Mouse (Mus musculus) adrenal gland, postnatal 36 days (tissue): ENCODE measurements around the gene Sept9. TPM values are rescaled to one million over a fixed set of nuclear protein-coding genes. Genes with fewer than 3 reads are reported as not detected.

Source experiments
- DNase-seq, 2 experiments: peaks; one replicate each; pipeline ENCODE4 v3.0.0; 2021; ENCODE audit warnings: mixed read lengths in 1 of 2
- long read RNA-seq, 2 experiments: library from polyadenylated mRNA; stranded (forward); transcript quantifications; one replicate each; pipeline ENCODE4 v2.0.0; 2021; ENCODE audit warnings: borderline sequencing depth in 2 of 2
- total RNA-seq, 2 experiments: library from RNA; stranded (reverse); gene quantifications; 2 replicates each; pipeline ENCODE4 v1.2.3; 2021

Sept9 gene
- 100 to 1,000 TPM; 117 to 134 TPM for total RNA-seq
- long read RNA-seq, experiment 1, transcript Sept9-201 (11 exons, 3,784 nt): minor isoform, 6 of 60 reads
- long read RNA-seq, experiment 1, transcript Sept9-205 (11 exons, 3,869 nt): major isoform, 11 of 60 reads
- long read RNA-seq, experiment 1, partial matches to known transcripts: 35 of 60 reads
- long read RNA-seq, experiment 1, other reads (novel, unspliced or antisense): 2 of 60 reads
- long read RNA-seq, experiment 2, transcript Sept9-205 (11 exons, 3,869 nt): major isoform, 6 of 48 reads
- long read RNA-seq, experiment 2, transcript Sept9-201 (11 exons, 3,784 nt): minor isoform, 5 of 48 reads
- long read RNA-seq, experiment 2, partial matches to known transcripts: 14 of 48 reads
- long read RNA-seq, experiment 2, other reads (novel, unspliced or antisense): 15 of 48 reads

GRCm38 (mm10) chr11:117199282-117200175 lies at the start of gene Sept9:
TSS of gene Sept9 (plus strand) at chr11:117199661.
- peak; percentile 22 to 66 for DNase-seq

- no peak for DNase-seq
Measured at GRCm38 (mm10) chr11:117150467-117150966, 48.9 kb upstream of the Sept9 start.

GRCm38 (mm10) chr11:117151461-117151860 lies 48.0 kb upstream of the Sept9 start:
- no peak for DNase-seq

- no peak for DNase-seq
Measured at GRCm38 (mm10) chr11:117152541-117152940, 46.9 kb upstream of the Sept9 start.

GRCm38 (mm10) chr11:117153553-117153952 lies 45.9 kb upstream of the Sept9 start:
- no peak for DNase-seq

GRCm38 (mm10) chr11:117154088-117154815 lies 45.2 kb upstream of the Sept9 start:
- peak; percentile 65 to 72 for DNase-seq

- no peak for DNase-seq
Measured at GRCm38 (mm10) chr11:117156725-117157124, 42.7 kb upstream of the Sept9 start.

- DNase-seq: no peak
Measured at GRCm38 (mm10) chr11:117158343-117158742, 41.1 kb upstream of the Sept9 start.

- DNase-seq: no peak
Measured at GRCm38 (mm10) chr11:117159257-117159945, 40.1 kb upstream of the Sept9 start.

GRCm38 (mm10) chr11:117159946-117160307 lies 39.5 kb upstream of the Sept9 start:
- DNase-seq: no peak

GRCm38 (mm10) chr11:117160791-117161190 lies 38.7 kb upstream of the Sept9 start:
- no peak for DNase-seq

- DNase-seq: no peak
Measured at GRCm38 (mm10) chr11:117161574-117161973, 37.9 kb upstream of the Sept9 start.

GRCm38 (mm10) chr11:117163098-117163497 lies 36.4 kb upstream of the Sept9 start:
- no peak for DNase-seq

GRCm38 (mm10) chr11:117163771-117164170 lies 35.7 kb upstream of the Sept9 start:
- DNase-seq: no peak

GRCm38 (mm10) chr11:117168278-117169087 lies 31.0 kb upstream of the Sept9 start:
- DNase-seq: no peak

- DNase-seq: no peak
Measured at GRCm38 (mm10) chr11:117169088-117169635, 30.3 kb upstream of the Sept9 start.

- DNase-seq: peak; percentile 65 to 74
Measured at GRCm38 (mm10) chr11:117169801-117170565, 29.5 kb upstream of the Sept9 start.

- DNase-seq: no peak
Measured at GRCm38 (mm10) chr11:117174098-117174892, 25.2 kb upstream of the Sept9 start.

GRCm38 (mm10) chr11:117174924-117175323 lies 24.5 kb upstream of the Sept9 start:
- DNase-seq: peak in 1 of 2 experiments; percentile 52
